8 mouse cellular contexts compared by ENCODE assay signal in genomic region chr10:59114535-59115291, GRCm38 (mm10).
DNase-seq lines count a peak whose midpoint lies in the region; ATAC-seq lines count a peak whose summit lies in the region.
"Had no signal": no experiment of that assay in that cellular context is flagged by ENCODE, and none has a peak within 500 bp of the region (broad histone marks: within the 10 kb centered on the region; RNA-seq: fewer than 3 reads in every experiment).

No protein-coding gene starts in this region.

- H3K36me3 ChIP-seq in embryonic facial prominence, embryonic 14.5 days (ENCODE audit: control insufficient read depth, insufficient read depth, low read length): peaks cover 5% of the 10 kb centered on the region; the same call in 1 of the 2 replicates

- H3K27ac ChIP-seq in embryonic facial prominence, embryonic 14.5 days (replicated peaks; ENCODE audit: low read depth, low read length): no peak overlapping the region

- no peaks in the 10 kb centered on the region for H3K4me1 ChIP-seq in embryonic facial prominence, embryonic 14.5 days (ENCODE audit: control insufficient read depth, insufficient read depth, low read length)

- H3K27me3 ChIP-seq in embryonic facial prominence, embryonic 14.5 days (replicated peaks; ENCODE audit: control insufficient read depth, insufficient read depth, low read length): no peaks in the 10 kb centered on the region

- no peak overlapping the region for H3K9ac ChIP-seq in embryonic facial prominence, embryonic 14.5 days (ENCODE audit: low read depth, low read length)

- peak; percentile 21 for DNase-seq in adrenal gland, adult 8-10 months
- DNase-seq in embryonic facial prominence, embryonic 14.5 days (ENCODE audit: low spot score): peak; percentile 56
- peak; percentile 37 to 44 for DNase-seq in heart, postnatal 14 days
- peak; percentile 41 to 94 for DNase-seq in left cerebral cortex, adult 8-10 months (ENCODE audit: low spot score in 2 of 2)
- DNase-seq in right cerebral cortex, postnatal 25 days: peak; percentile 87
- no peak for DNase-seq in gastrocnemius, postnatal 25 days
- no peak for DNase-seq in spleen, adult 12 weeks (ENCODE audit: low spot score)

- ATAC-seq in embryonic facial prominence, embryonic 14.5 days (ENCODE audit: low read depth): peak; percentile 67; the same call in 1 of the 2 replicates

- H3K4me2 ChIP-seq in embryonic facial prominence, embryonic 14.5 days (ENCODE audit: low read depth, low read length): no peak overlapping the region

- WGBS in embryonic facial prominence, embryonic 14.5 days: 26% methylated on average over 15 of the region's 15 CpGs

- intact Hi-C loops in heart, postnatal 14 days (cut with DNase I): no loop called here

- no peaks in the 10 kb centered on the region for H3K9me3 ChIP-seq in embryonic facial prominence, embryonic 14.5 days (ENCODE audit: control insufficient read depth, low read length)

- H3K4me3 ChIP-seq in embryonic facial prominence, embryonic 14.5 days (ENCODE audit: low read depth, low read length): no peak overlapping the region
- H3K4me3 ChIP-seq: megakaryocyte, embryonic 14.5 days had no signal

Comparison
In these comparisons a context has a peak if more than half of its experiments do, and no peak if none do; other contexts are left out.
1. DNase-seq: peak in adrenal gland, adult 8-10 months (single experiment), embryonic facial prominence, embryonic 14.5 days (single experiment), heart, postnatal 14 days (2 of 2), left cerebral cortex, adult 8-10 months (2 of 2) and right cerebral cortex, postnatal 25 days (single experiment); none in gastrocnemius, postnatal 25 days (single experiment) and spleen, adult 12 weeks (single experiment).